Mouse (Mus musculus): ENCODE measurements at regions not wholly inside any gene's neighbourhood (a gene's known extent, or its start where the extent isn't known, plus 50 kb on each side); places are given as distances from the start of the nearest gene placed in this dataset.
A peak's percentile ranks its signal among the peaks of the same experiment; 100 is the strongest.

DNA sequence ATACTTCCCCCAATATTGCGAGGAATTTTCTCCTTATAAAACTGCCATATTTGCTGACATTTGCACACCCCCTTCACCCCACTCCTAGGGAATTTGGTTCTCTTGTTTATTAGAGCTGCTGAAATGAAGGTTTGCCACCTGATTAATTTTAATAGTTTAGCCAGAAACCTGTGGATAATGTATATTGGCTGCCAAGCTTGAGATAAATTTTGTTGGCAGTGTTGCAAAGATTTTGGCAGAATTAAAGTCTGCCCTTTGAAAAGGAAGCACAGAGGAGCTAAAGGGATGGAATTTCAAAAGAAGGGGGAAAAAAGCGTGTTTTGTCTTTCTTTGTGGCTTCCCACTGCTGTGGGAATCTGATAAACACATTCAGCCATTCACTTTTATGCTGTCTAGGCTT lies 354.6 kb upstream of the Car10 start:
- Histone ChIP-seq H3K4me2 (ENCODE audit: low read depth) (no peak overlapping the region), H3K27me3 (ENCODE audit: control insufficient read depth, insufficient read depth, low read length) (no peaks in the 10 kb centered on the region), H3K9ac (ENCODE audit: low read length) (no peak overlapping the region), H3K4me3 (ENCODE audit: low read depth, low read length) (no peak overlapping the region), H3K36me3 (ENCODE audit: control insufficient read depth, insufficient read depth, low read length) (no peaks in the 10 kb centered on the region), H3K4me1 (ENCODE audit: control insufficient read depth, insufficient read depth, low read length) (no peaks in the 10 kb centered on the region; the same call in 1 of the 2 replicates), H3K27ac (ENCODE audit: low read depth, low read length) (no peak overlapping the region), H3K9me3 (ENCODE audit: control insufficient read depth, low read length) (no peaks in the 10 kb centered on the region)
- DNase-seq (ENCODE audit: low spot score) (no peak), ATAC-seq (ENCODE audit: insufficient read depth, low FRiP score, low TSS enrichment) (no peak)
- 63% methylated on average over 2 of the region's 2 CpGs for WGBS

GRCm38 (mm10) chr11:92758383-92758964 lies 339.4 kb upstream of the Car10 start:
- Histone ChIP-seq H3K27me3 (ENCODE audit: control insufficient read depth, insufficient read depth, low read length) (no peaks in the 10 kb centered on the region), H3K9me3 (ENCODE audit: control insufficient read depth, low read length) (no peaks in the 10 kb centered on the region), H3K9ac (ENCODE audit: low read length) (no peak overlapping the region), H3K36me3 (ENCODE audit: control insufficient read depth, insufficient read depth, low read length) (no peaks in the 10 kb centered on the region), H3K4me1 (ENCODE audit: control insufficient read depth, insufficient read depth, low read length) (no peaks in the 10 kb centered on the region), H3K4me2 (ENCODE audit: low read depth) (no peak overlapping the region), H3K4me3 (ENCODE audit: low read depth, low read length) (no peak overlapping the region), H3K27ac (ENCODE audit: low read depth, low read length) (no peak overlapping the region)
- no peak for ATAC-seq (ENCODE audit: insufficient read depth, low FRiP score, low TSS enrichment)
- no peak for DNase-seq (ENCODE audit: low spot score)
- WGBS = 81% methylated on average over 5 of the region's 5 CpGs

DNA sequence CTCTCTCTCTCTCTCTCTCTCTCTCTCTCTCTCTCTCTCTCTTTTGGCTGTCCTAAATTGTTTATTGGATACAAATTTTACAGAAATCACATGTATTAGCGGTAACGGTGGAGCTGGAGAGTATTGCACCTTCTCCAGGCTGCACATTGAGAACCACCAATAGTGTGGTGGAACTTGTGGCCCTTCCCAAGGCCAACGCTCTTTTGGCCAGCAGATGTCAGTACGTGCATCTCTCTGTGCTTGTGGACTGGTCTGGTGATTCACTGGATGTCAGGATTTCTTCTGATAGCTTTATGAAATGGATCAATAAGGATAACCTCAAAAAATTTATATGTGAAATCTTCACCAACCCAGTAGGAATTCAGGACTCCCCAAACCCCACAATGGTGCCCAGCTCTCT lies 327.9 kb upstream of the Car10 start:
- 88% methylated on average over 4 of the region's 4 CpGs for WGBS
- H3K9ac ChIP-seq (ENCODE audit: low read length) = no peak overlapping the region
- ATAC-seq (ENCODE audit: insufficient read depth, low FRiP score, low TSS enrichment) = no peak

GRCm38 (mm10) chr11:92772916-92773569 lies 324.8 kb upstream of the Car10 start:
- H3K9ac ChIP-seq (ENCODE audit: low read length) = no peak overlapping the region
- WGBS = 81% methylated on average over 9 of the region's 9 CpGs
- DNase-seq (ENCODE audit: low spot score) (no peak), ATAC-seq (ENCODE audit: insufficient read depth, low FRiP score, low TSS enrichment) (no peak)
- H3K4me2 ChIP-seq (ENCODE audit: low read depth) = no peak overlapping the region
- no peaks in the 10 kb centered on the region for H3K27me3 ChIP-seq (ENCODE audit: control insufficient read depth, insufficient read depth, low read length)
- H3K4me1 ChIP-seq (ENCODE audit: control insufficient read depth, insufficient read depth, low read length) = no peaks in the 10 kb centered on the region
- H3K27ac ChIP-seq (ENCODE audit: low read depth, low read length) = no peak overlapping the region
- no peak overlapping the region for H3K4me3 ChIP-seq (ENCODE audit: low read depth, low read length)
- H3K9me3 ChIP-seq (ENCODE audit: control insufficient read depth, low read length) = no peaks in the 10 kb centered on the region
- no peaks in the 10 kb centered on the region for H3K36me3 ChIP-seq (ENCODE audit: control insufficient read depth, insufficient read depth, low read length)

More for the DNA sequence above, 327.9 kb upstream of the Car10 start:
- no peak overlapping the region for H3K4me2 ChIP-seq (ENCODE audit: low read depth)
- no peaks in the 10 kb centered on the region for H3K36me3 ChIP-seq (ENCODE audit: control insufficient read depth, insufficient read depth, low read length)
- no peaks in the 10 kb centered on the region for H3K4me1 ChIP-seq (ENCODE audit: control insufficient read depth, insufficient read depth, low read length)
- no peaks in the 10 kb centered on the region for H3K27me3 ChIP-seq (ENCODE audit: control insufficient read depth, insufficient read depth, low read length)
- no peaks in the 10 kb centered on the region for H3K9me3 ChIP-seq (ENCODE audit: control insufficient read depth, low read length)
- H3K27ac ChIP-seq (ENCODE audit: low read depth, low read length) = no peak overlapping the region
- no peak for DNase-seq (ENCODE audit: low spot score)
- no peak overlapping the region for H3K4me3 ChIP-seq (ENCODE audit: low read depth, low read length)

DNA sequence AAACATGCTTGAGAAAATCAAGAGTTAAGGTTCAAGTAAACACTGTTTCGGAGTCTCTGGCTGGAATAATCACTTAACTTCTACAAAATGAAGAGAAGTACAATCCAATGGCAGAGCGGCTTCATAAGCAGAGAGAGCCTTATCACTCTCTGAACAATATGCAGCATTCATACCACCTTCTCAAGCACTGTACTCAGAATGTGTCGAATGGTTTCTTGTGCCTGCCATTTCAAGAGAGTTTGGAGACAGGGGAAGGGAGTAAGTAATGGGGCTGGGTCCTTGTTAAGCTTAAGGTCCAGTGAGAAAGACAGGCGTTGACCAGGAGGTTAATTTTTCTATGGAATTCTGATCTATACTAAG lies 324.3 kb upstream of the Car10 start:
- Histone ChIP-seq H3K27ac (ENCODE audit: low read depth, low read length) (no peak overlapping the region), H3K4me1 (ENCODE audit: control insufficient read depth, insufficient read depth, low read length) (no peaks in the 10 kb centered on the region), H3K27me3 (ENCODE audit: control insufficient read depth, insufficient read depth, low read length) (no peaks in the 10 kb centered on the region), H3K4me3 (ENCODE audit: low read depth, low read length) (no peak overlapping the region), H3K9me3 (ENCODE audit: control insufficient read depth, low read length) (no peaks in the 10 kb centered on the region), H3K9ac (ENCODE audit: low read length) (no peak overlapping the region), H3K36me3 (ENCODE audit: control insufficient read depth, insufficient read depth, low read length) (no peaks in the 10 kb centered on the region), H3K4me2 (ENCODE audit: low read depth) (no peak overlapping the region)
- no peak for ATAC-seq (ENCODE audit: insufficient read depth, low FRiP score, low TSS enrichment)
- 88% methylated on average over 4 of the region's 4 CpGs for WGBS
- no peak for DNase-seq (ENCODE audit: low spot score)

DNA sequence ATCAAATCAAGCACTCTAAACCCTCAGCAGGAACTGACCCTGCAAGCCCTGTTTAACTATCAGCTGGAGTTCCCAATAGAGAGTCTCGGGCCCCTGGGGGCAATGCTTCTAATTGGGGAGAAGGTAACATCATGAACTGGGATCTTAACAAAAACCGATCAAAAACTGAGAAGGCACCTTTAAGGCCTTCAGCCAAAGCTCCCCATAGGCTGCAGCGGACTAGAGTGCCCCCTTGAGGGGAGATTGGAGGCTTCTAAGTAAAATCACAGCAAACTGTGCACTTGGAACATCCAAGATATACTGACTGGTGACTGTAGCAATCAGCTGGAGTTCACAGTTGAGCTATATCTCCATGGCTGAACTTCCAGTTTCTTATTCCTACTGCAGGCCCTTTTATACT lies 323.0 kb upstream of the Car10 start:
- no peak overlapping the region for H3K9ac ChIP-seq (ENCODE audit: low read length)
- H3K36me3 ChIP-seq (ENCODE audit: control insufficient read depth, insufficient read depth, low read length) = no peaks in the 10 kb centered on the region
- H3K4me3 ChIP-seq (ENCODE audit: low read depth, low read length) = no peak overlapping the region
- DNase-seq (ENCODE audit: low spot score) (peak; percentile 49), ATAC-seq (ENCODE audit: insufficient read depth, low FRiP score, low TSS enrichment) (no peak)
- no peaks in the 10 kb centered on the region for H3K4me1 ChIP-seq (ENCODE audit: control insufficient read depth, insufficient read depth, low read length)
- H3K4me2 ChIP-seq (ENCODE audit: low read depth) = no peak overlapping the region
- no peaks in the 10 kb centered on the region for H3K9me3 ChIP-seq (ENCODE audit: control insufficient read depth, low read length)
- no peaks in the 10 kb centered on the region for H3K27me3 ChIP-seq (ENCODE audit: control insufficient read depth, insufficient read depth, low read length)
- no peak overlapping the region for H3K27ac ChIP-seq (ENCODE audit: low read depth, low read length)
- WGBS = 35% methylated on average over 3 of the region's 3 CpGs

DNA sequence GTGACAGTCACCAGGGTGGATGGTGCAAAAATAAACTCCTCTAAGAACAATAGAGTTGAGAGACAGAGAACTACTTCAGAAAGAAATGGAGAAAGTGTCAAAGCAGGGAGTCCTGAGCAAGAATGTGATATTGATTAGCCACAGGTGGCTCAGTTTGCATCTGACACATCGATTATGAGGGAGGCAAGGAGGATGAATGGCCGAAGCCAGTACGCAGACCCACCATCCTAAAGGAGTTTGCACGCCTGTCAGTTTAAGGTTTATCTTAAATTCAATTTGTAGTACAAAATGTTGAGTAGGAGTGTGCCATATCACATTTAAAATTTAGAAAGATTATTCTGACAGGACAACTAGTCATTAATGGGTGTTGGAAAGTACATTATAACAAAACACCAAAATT lies 298.6 kb upstream of the Car10 start:
- no peak overlapping the region for H3K4me2 ChIP-seq (ENCODE audit: low read depth)
- H3K4me1 ChIP-seq (ENCODE audit: control insufficient read depth, insufficient read depth, low read length) = no peaks in the 10 kb centered on the region
- no peak overlapping the region for H3K27ac ChIP-seq (ENCODE audit: low read depth, low read length)
- no peak overlapping the region for H3K4me3 ChIP-seq (ENCODE audit: low read depth, low read length)
- no peaks in the 10 kb centered on the region for H3K9me3 ChIP-seq (ENCODE audit: control insufficient read depth, low read length)
- no peak for ATAC-seq (ENCODE audit: insufficient read depth, low FRiP score, low TSS enrichment)
- WGBS = 85% methylated on average over 4 of the region's 4 CpGs
- H3K9ac ChIP-seq (ENCODE audit: low read length) = no peak overlapping the region
- no peaks in the 10 kb centered on the region for H3K27me3 ChIP-seq (ENCODE audit: control insufficient read depth, insufficient read depth, low read length)
- no peak for DNase-seq (ENCODE audit: low spot score)
- no peaks in the 10 kb centered on the region for H3K36me3 ChIP-seq (ENCODE audit: control insufficient read depth, insufficient read depth, low read length)

Data from neural tube, embryonic 11.5 days (tissue).